Mouse (Mus musculus) forebrain, embryonic 10.5 days (tissue): ENCODE results near the gene Galnt2. TPM values are rescaled to one million over a fixed set of nuclear protein-coding genes. Genes with fewer than 3 reads are reported as not detected.

Experiments
- DNase-seq: peaks from one replicate; pipeline ENCODE4 v3.0.0-alpha.2; 2017; ENCODE audit warnings: low spot score; ENCODE audit errors: extremely low spot score
- H3K27ac ChIP-seq: fragments of 300-500 bp; sonication (generic); 2 replicates; pipeline ENCODE4 v1.5.1; 2016; ENCODE audit warnings: mild to moderate bottlenecking
- H3K27me3 ChIP-seq: fragments of 300-500 bp; sonication (generic); 2 replicates; pipeline ENCODE4 v1.6.1; 2016; ENCODE audit warnings: mild to moderate bottlenecking; ENCODE audit not compliant: poor library complexity, severe bottlenecking
- H3K36me3 ChIP-seq: fragments of 300-500 bp; sonication (generic); replicated peaks from 2 replicates; pipeline ENCODE4 v1.6.1; 2016; ENCODE audit warnings: mild to moderate bottlenecking, moderate library complexity
- H3K4me1 ChIP-seq: fragments of 300-500 bp; sonication (generic); 2 replicates; pipeline ENCODE4 v1.6.1; 2016
- H3K4me3 ChIP-seq: fragments of 300-500 bp; sonication (generic); 2 replicates; pipeline ENCODE4 v1.5.1; 2016; ENCODE audit warnings: mild to moderate bottlenecking, moderate library complexity
- H3K9me3 ChIP-seq: fragments of 300-500 bp; sonication (generic); 2 replicates; pipeline ENCODE4 v1.6.1; 2016; ENCODE audit warnings: mild to moderate bottlenecking, moderate library complexity
- WGBS: fragments of 180-500 bp; shearing (Covaris S2); methylation state at CpG from one replicate; pipeline ENCODE4 v1.1.7; 2016; 5-methylcytosine and 5-hydroxymethylcytosine counted together
- polyA plus RNA-seq: library from polyadenylated mRNA; unstranded; fragments of >200 nt; fragmentation: Nextera tagmentation; extraction: Ambion mirVana; gene quantifications from 2 replicates; pipeline ENCODE4 v1.2.1, GENCODE M21; 2016

Gene Galnt2
- polyA plus RNA-seq, 1 experiment from 2014 or later: 40.7 TPM

- no peak for DNase-seq
- Histone ChIP-seq H3K27me3 (no peaks in the 10 kb centered on the region), H3K27ac (no peak overlapping the region), H3K36me3 (no peaks in the 10 kb centered on the region), H3K9me3 (no peaks in the 10 kb centered on the region), H3K4me3 (no peak overlapping the region), H3K4me1 (peaks cover 12% of the 10 kb centered on the region)
- WGBS: 87% methylated on average over 8 of the region's 8 CpGs
Observed at GRCm38 (mm10) chr8:124201706-124202105, 29.5 kb upstream of the Galnt2 start.

GRCm38 (mm10) chr8:124202895-124203294 lies 28.3 kb upstream of the Galnt2 start:
- 91% methylated on average over 5 of the region's 5 CpGs for WGBS

GRCm38 (mm10) chr8:124204001-124204601 lies 27.1 kb upstream of the Galnt2 start:
- no peaks in the 10 kb centered on the region for H3K36me3 ChIP-seq
- H3K9me3 ChIP-seq: no peaks in the 10 kb centered on the region
- H3K4me3 ChIP-seq: no peak overlapping the region
- WGBS: 82% methylated on average over 13 of the region's 13 CpGs
- peak overlapping the region; percentile 40; the same call in 1 of the 2 replicates for H3K27ac ChIP-seq
- H3K27me3 ChIP-seq: no peaks in the 10 kb centered on the region
- DNase-seq: no peak
- peaks cover 6% of the 10 kb centered on the region for H3K4me1 ChIP-seq

More at GRCm38 (mm10) chr8:124202895-124203294, 28.3 kb upstream of the Galnt2 start:
- DNase-seq: no peak
- Histone ChIP-seq H3K27ac (no peak overlapping the region), H3K9me3 (no peaks in the 10 kb centered on the region), H3K4me3 (no peak overlapping the region), H3K36me3 (no peaks in the 10 kb centered on the region), H3K4me1 (peaks cover 6% of the 10 kb centered on the region), H3K27me3 (no peaks in the 10 kb centered on the region)

GRCm38 (mm10) chr8:124212148-124212547 lies 19.0 kb upstream of the Galnt2 start:
- Histone ChIP-seq H3K27me3 (no peaks in the 10 kb centered on the region), H3K36me3 (no peaks in the 10 kb centered on the region), H3K4me1 (0 out of 2 replicates have a peak, but pooled peaks cover 3% of the 10 kb centered on the region), H3K4me3 (no peak overlapping the region), H3K9me3 (no peaks in the 10 kb centered on the region), H3K27ac (no peak overlapping the region)
- 85% methylated on average over 2 of the region's 2 CpGs for WGBS
- no peak for DNase-seq

GRCm38 (mm10) chr8:124216951-124217350 lies 14.2 kb upstream of the Galnt2 start:
- H3K27ac ChIP-seq: no peak overlapping the region
- no peaks in the 10 kb centered on the region for H3K9me3 ChIP-seq
- DNase-seq: no peak
- H3K36me3 ChIP-seq: no peaks in the 10 kb centered on the region
- peaks cover 3% of the 10 kb centered on the region; the same call in 1 of the 2 replicates for H3K4me1 ChIP-seq
- no peaks in the 10 kb centered on the region for H3K27me3 ChIP-seq
- H3K4me3 ChIP-seq: no peak overlapping the region

- Histone ChIP-seq H3K36me3 (no peaks in the 10 kb centered on the region), H3K9me3 (no peaks in the 10 kb centered on the region), H3K4me1 (peaks cover 37% of the 10 kb centered on the region), H3K27ac (no peak overlapping the region), H3K4me3 (no peak overlapping the region), H3K27me3 (peaks cover 28% of the 10 kb centered on the region)
- WGBS: 76% methylated on average over 2 of the region's 2 CpGs
- no peak for DNase-seq
Observed at GRCm38 (mm10) chr8:124229883-124230282, 1.3 kb upstream of the Galnt2 start.

GRCm38 (mm10) chr8:124230496-124231175 lies 555 bp upstream of the Galnt2 start:
- H3K36me3 ChIP-seq: no peaks in the 10 kb centered on the region
- no peaks in the 10 kb centered on the region for H3K9me3 ChIP-seq
- no peak for DNase-seq
- H3K4me1 ChIP-seq: peaks cover 40% of the 10 kb centered on the region
- 54% methylated on average over 8 of the region's 8 CpGs for WGBS
- peak overlapping the region; percentile 60; the same call in 1 of the 2 replicates for H3K27ac ChIP-seq
- peaks cover 28% of the 10 kb centered on the region for H3K27me3 ChIP-seq
- H3K4me3 ChIP-seq: peak overlapping the region; percentile 95

- 1% methylated on average over 83 of the region's 83 CpGs for WGBS
- peaks cover 28% of the 10 kb centered on the region for H3K27me3 ChIP-seq
- H3K9me3 ChIP-seq: no peaks in the 10 kb centered on the region
- peaks cover 46% of the 10 kb centered on the region for H3K4me1 ChIP-seq
- peak overlapping the region; percentile 93 for H3K27ac ChIP-seq
- H3K36me3 ChIP-seq: peaks cover 6% of the 10 kb centered on the region; the same call in 1 of the 2 replicates
- DNase-seq: peak; percentile 51
- peak overlapping the region; percentile 95 for H3K4me3 ChIP-seq
Observed at GRCm38 (mm10) chr8:124231485-124232279, 491 bp downstream of the Galnt2 start.

- DNase-seq: no peak
- H3K4me3 ChIP-seq: peak overlapping the region; percentile 95
- peak overlapping the region; percentile 93 for H3K27ac ChIP-seq
- peaks cover 46% of the 10 kb centered on the region for H3K4me1 ChIP-seq
- WGBS: 3% methylated on average over 18 of the region's 18 CpGs
- H3K36me3 ChIP-seq: peaks cover 6% of the 10 kb centered on the region; the same call in 1 of the 2 replicates
- peaks cover 28% of the 10 kb centered on the region for H3K27me3 ChIP-seq
- H3K9me3 ChIP-seq: no peaks in the 10 kb centered on the region
Observed at GRCm38 (mm10) chr8:124232280-124232600, 1.0 kb downstream of the Galnt2 start.

GRCm38 (mm10) chr8:124234496-124234895 lies 3.3 kb downstream of the Galnt2 start:
- no peak overlapping the region for H3K27ac ChIP-seq
- peaks cover 13% of the 10 kb centered on the region; the same call in 1 of the 2 replicates for H3K36me3 ChIP-seq
- peaks cover 23% of the 10 kb centered on the region for H3K27me3 ChIP-seq
- H3K9me3 ChIP-seq: no peaks in the 10 kb centered on the region
- peaks cover 52% of the 10 kb centered on the region for H3K4me1 ChIP-seq
- DNase-seq: no peak
- 62% methylated on average over 2 of the region's 2 CpGs for WGBS
- H3K4me3 ChIP-seq: no peak overlapping the region

- H3K27me3 ChIP-seq: peaks cover 13% of the 10 kb centered on the region
- DNase-seq: no peak
- H3K36me3 ChIP-seq: peaks cover 15% of the 10 kb centered on the region
- H3K4me3 ChIP-seq: no peak overlapping the region
- H3K9me3 ChIP-seq: no peaks in the 10 kb centered on the region
- WGBS: 90% methylated on average over 4 of the region's 4 CpGs
- H3K4me1 ChIP-seq: peaks cover 62% of the 10 kb centered on the region
- H3K27ac ChIP-seq: no peak overlapping the region
Observed at GRCm38 (mm10) chr8:124235536-124235935, 4.3 kb downstream of the Galnt2 start.

GRCm38 (mm10) chr8:124239350-124239749 lies 8.2 kb downstream of the Galnt2 start:
- no peak overlapping the region for H3K27ac ChIP-seq
- DNase-seq: no peak
- H3K9me3 ChIP-seq: peaks cover 15% of the 10 kb centered on the region; the same call in 1 of the 2 replicates
- peaks cover 48% of the 10 kb centered on the region for H3K36me3 ChIP-seq
- no peaks in the 10 kb centered on the region for H3K27me3 ChIP-seq
- H3K4me1 ChIP-seq: peaks cover 33% of the 10 kb centered on the region
- WGBS: 89% methylated on average over 6 of the region's 6 CpGs
- H3K4me3 ChIP-seq: no peak overlapping the region

GRCm38 (mm10) chr8:124240932-124241331 lies 9.7 kb downstream of the Galnt2 start:
- 91% methylated on average over 8 of the region's 8 CpGs for WGBS
- no peak for DNase-seq
- peaks cover 15% of the 10 kb centered on the region; the same call in 1 of the 2 replicates for H3K9me3 ChIP-seq
- peaks cover 61% of the 10 kb centered on the region for H3K36me3 ChIP-seq
- H3K4me1 ChIP-seq: peaks cover 23% of the 10 kb centered on the region
- H3K27ac ChIP-seq: no peak overlapping the region
- H3K27me3 ChIP-seq: no peaks in the 10 kb centered on the region
- H3K4me3 ChIP-seq: no peak overlapping the region
